Mouse (Mus musculus) A20 (cell line): ENCODE measurements around the gene Prmt8.

Experiments
- DNase-seq: peaks from one replicate; pipeline ENCODE4 v3.0.0-alpha.2; 2011; ENCODE audit warnings: low read depth, low spot score

Prmt8 gene

GRCm38 (mm10) chr6:127663263-127663662 is 106.0 kb downstream of the Prmt8 start:
- no peak for DNase-seq

- no peak for DNase-seq
These were observed 107.5 kb downstream of the Prmt8 start for GRCm38 (mm10) chr6:127661717-127662292.

GRCm38 (mm10) chr6:127659966-127660365 is 109.3 kb downstream of the Prmt8 start:
- DNase-seq = no peak

GRCm38 (mm10) chr6:127659472-127659871 is 109.8 kb downstream of the Prmt8 start:
- no peak for DNase-seq

GRCm38 (mm10) chr6:127657152-127657551 is 112.1 kb downstream of the Prmt8 start:
- DNase-seq = no peak

- no peak for DNase-seq
These were observed 113.3 kb downstream of the Prmt8 start for GRCm38 (mm10) chr6:127655988-127656387.

- DNase-seq = no peak
These were observed 128.0 kb downstream of the Prmt8 start for GRCm38 (mm10) chr6:127641077-127641801.
